Mouse (Mus musculus) C2C12 (cell line): ENCODE data around the gene Foxc2.

Experiments used
- CTCF ChIP-seq: IDR thresholded peaks from one replicate; pipeline ENCODE4 v1.5.1; 2011; ENCODE audit not compliant: control insufficient read depth, insufficient read depth, insufficient read length
- MAX ChIP-seq: IDR thresholded peaks from one replicate; pipeline ENCODE4 v1.6.1; 2011; ENCODE audit warnings: mild to moderate bottlenecking, control low read depth
- MYOG ChIP-seq: IDR thresholded peaks from one replicate; pipeline ENCODE4 v1.6.1; 2011; ENCODE audit not compliant: control insufficient read depth, insufficient read length; ENCODE audit errors: extremely low read depth

DNA sequence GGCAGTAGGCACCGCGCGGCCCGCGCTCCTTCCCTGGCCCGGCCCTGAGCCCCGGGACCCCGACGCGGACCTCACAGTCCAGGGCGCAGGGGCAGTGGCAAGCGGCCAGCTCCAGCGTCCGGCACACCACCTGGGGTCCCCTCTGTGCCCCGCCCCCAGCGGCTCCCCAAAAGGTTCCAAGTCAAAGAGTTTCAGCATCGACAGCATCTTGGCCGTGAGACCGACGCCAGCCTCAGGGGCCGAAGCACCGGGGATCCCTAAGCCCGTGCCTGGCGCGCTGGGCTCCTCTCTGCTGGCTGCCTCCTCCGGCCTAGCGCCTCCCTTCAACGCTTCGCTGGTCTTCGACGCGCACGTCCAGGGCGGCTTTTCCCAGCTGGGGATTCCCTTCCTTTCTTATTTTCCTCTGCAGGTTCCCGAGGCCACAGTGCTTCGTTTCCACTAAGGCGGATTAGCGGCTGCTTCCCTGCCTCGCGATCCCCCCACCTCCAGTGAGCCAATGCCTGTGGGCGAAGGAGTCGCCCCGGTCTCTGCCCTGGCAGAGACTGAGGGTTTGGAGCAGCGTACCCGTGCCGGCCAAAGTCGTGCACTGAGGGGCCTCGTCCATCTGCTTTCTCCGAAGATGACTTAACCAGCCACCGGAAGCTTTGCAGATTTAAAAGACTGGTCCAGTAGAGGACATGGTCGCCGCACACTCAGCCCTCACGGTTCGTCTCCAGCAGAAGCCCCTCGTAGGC is 12.7 kb downstream of the Foxc2 start:
- TF ChIP-seq CTCF, result no peak
- no peak for TF ChIP-seq MYOG
- no peak for TF ChIP-seq MAX
